Mouse (Mus musculus) CH12.LX (cell line): ENCODE measurements at regions not wholly inside any gene's neighbourhood (a gene's known extent, or its start where the extent isn't known, plus 50 kb on each side); places are given as distances from the start of the nearest gene placed in this dataset.

Experiments used
- BHLHE40 ChIP-seq: IDR thresholded peaks from 2 replicates; pipeline ENCODE4 v1.6.1; 2011; ENCODE audit warnings: mild to moderate bottlenecking, low read depth, low read length, improper control_type of control experiment
- CHD1 ChIP-seq: IDR thresholded peaks from 2 replicates; pipeline ENCODE4 v1.6.1; 2012; ENCODE audit warnings: low read depth, low read length, improper control_type of control experiment, inconsistent platforms
- CTCF ChIP-seq, 2 experiments: IDR thresholded peaks in 1 of 2; conservative IDR thresholded peaks in 1 of 2; 2 replicates each; pipeline ENCODE4 v1.5.1; 2011 to 2012; ENCODE audit warnings: low read depth in 2 of 2, low read length in 2 of 2, improper control_type of control experiment in 1 of 2, inconsistent platforms in 1 of 2, mild to moderate bottlenecking in 1 of 2, moderate library complexity in 1 of 2
- ELF1 ChIP-seq: IDR thresholded peaks from 2 replicates; pipeline ENCODE4 v1.6.1; 2014; ENCODE audit warnings: low read depth, mild to moderate bottlenecking, inconsistent platforms, low read length, improper control_type of control experiment
- EP300 ChIP-seq: IDR thresholded peaks from 2 replicates; pipeline ENCODE4 v1.6.1; 2011; ENCODE audit warnings: low read length, improper control_type of control experiment
- HCFC1 ChIP-seq: IDR thresholded peaks from 2 replicates; pipeline ENCODE4 v1.6.1; 2012; ENCODE audit warnings: low read depth, mild to moderate bottlenecking, inconsistent platforms, low read length, improper control_type of control experiment
- JUN ChIP-seq: IDR thresholded peaks from 2 replicates; pipeline ENCODE4 v1.6.1; 2011; ENCODE audit warnings: low read depth, mild to moderate bottlenecking, low read length, improper control_type of control experiment, moderate library complexity; ENCODE audit not compliant: insufficient read depth
- MAX ChIP-seq: IDR thresholded peaks from 2 replicates; pipeline ENCODE4 v1.6.1; 2011; ENCODE audit warnings: low read length, improper control_type of control experiment
- MEF2A ChIP-seq: IDR thresholded peaks from 2 replicates; pipeline ENCODE4 v1.6.1; 2014; ENCODE audit warnings: low read depth, mild to moderate bottlenecking, inconsistent platforms, low read length, improper control_type of control experiment, borderline replicate concordance
- MXI1 ChIP-seq: IDR thresholded peaks from 2 replicates; pipeline ENCODE4 v1.6.1; 2011; ENCODE audit warnings: mild to moderate bottlenecking, low read depth, low read length, improper control_type of control experiment
- NRF1 ChIP-seq: IDR thresholded peaks from 2 replicates; pipeline ENCODE4 v1.6.1; 2014; ENCODE audit warnings: low read depth, mild to moderate bottlenecking, inconsistent platforms, low read length, improper control_type of control experiment, moderate library complexity
- RAD21 ChIP-seq: IDR thresholded peaks from 2 replicates; pipeline ENCODE4 v1.6.1; 2011; ENCODE audit warnings: low read depth, mild to moderate bottlenecking, low read length, improper control_type of control experiment, moderate library complexity
- USF2 ChIP-seq: conservative IDR thresholded peaks from 2 replicates; pipeline ENCODE4 v1.6.1; 2011; ENCODE audit warnings: low read depth, low read length, improper control_type of control experiment
- ZC3H11A ChIP-seq: IDR thresholded peaks from 2 replicates; pipeline ENCODE4 v1.6.1; 2012; ENCODE audit warnings: low read depth, mild to moderate bottlenecking, inconsistent platforms, low read length, improper control_type of control experiment

GRCm38 (mm10) chr7:136829621-136830313, 64.6 kb upstream of the Mgmt start:
- TF ChIP-seq JUN (no peak), CTCF (conservative IDR thresholded peaks at IDR 0.05 in 1 of 2, IDR thresholded peaks at IDR 0.05 in 1 of 2; ENCODE audit: low read depth in 2 of 2, low read length in 2 of 2) (no peak), RAD21 (no peak), USF2 (no peak), BHLHE40 (no peak), CHD1 (no peak), NRF1 (no peak), MXI1 (no peak), ELF1 (no peak), EP300 (no peak), ZC3H11A (no peak), HCFC1 (no peak), MEF2A (no peak), MAX (no peak)
